Mouse (Mus musculus) hindbrain, embryonic 13.5 days (tissue): ENCODE data around the gene Ddb2. TPM values are rescaled to one million over a fixed set of nuclear protein-coding genes. Genes with fewer than 3 reads are reported as not detected.

Experiments
- ATAC-seq: fragments of 200-750 bp; cut with Nextera tagmentation; 2 replicates; pipeline ENCODE4 v1.8.0; 2017; ENCODE audit warnings: moderate TSS enrichment; ENCODE audit not compliant: low FRiP score
- H3K27ac ChIP-seq: fragments of 300-500 bp; sonication (generic); 2 replicates; pipeline ENCODE4 v1.5.1; 2015; ENCODE audit warnings: inconsistent platforms, mild to moderate bottlenecking, moderate library complexity
- H3K27me3 ChIP-seq: fragments of 300-500 bp; sonication (generic); 2 replicates; pipeline ENCODE4 v1.6.1; 2015; ENCODE audit warnings: mild to moderate bottlenecking, inconsistent platforms
- H3K36me3 ChIP-seq: fragments of 300-500 bp; sonication (generic); 2 replicates; pipeline ENCODE4 v1.6.1; 2015; ENCODE audit warnings: mild to moderate bottlenecking, inconsistent platforms
- H3K4me1 ChIP-seq: fragments of 300-500 bp; sonication (generic); replicated peaks from 2 replicates; pipeline ENCODE4 v1.6.1; 2015; ENCODE audit warnings: inconsistent platforms
- H3K4me2 ChIP-seq: fragments of 300-500 bp; sonication (generic); 2 replicates; pipeline ENCODE4 v1.6.1; 2015; ENCODE audit warnings: inconsistent platforms, mild to moderate bottlenecking, moderate library complexity
- H3K4me3 ChIP-seq: fragments of 300-500 bp; sonication (generic); 2 replicates; pipeline ENCODE4 v1.5.1; 2015; ENCODE audit warnings: mild to moderate bottlenecking, inconsistent platforms
- H3K9ac ChIP-seq: fragments of 300-500 bp; sonication (generic); 2 replicates; pipeline ENCODE4 v1.6.1; 2015; ENCODE audit warnings: mild to moderate bottlenecking, inconsistent platforms
- H3K9me3 ChIP-seq: fragments of 300-500 bp; sonication (generic); 2 replicates; pipeline ENCODE4 v1.6.1; 2016; ENCODE audit warnings: inconsistent platforms
- WGBS: fragments of 180-500 bp; shearing (Covaris S2); methylation state at CpG from one replicate; pipeline ENCODE4 v1.1.7; 2015; 5-methylcytosine and 5-hydroxymethylcytosine counted together
- polyA plus RNA-seq: library from polyadenylated mRNA; unstranded; fragments of >200 nt; fragmentation: Nextera tagmentation; extraction: Ambion mirVana; gene quantifications from 2 replicates; pipeline ENCODE4 v1.2.1, GENCODE M21; 2015

Ddb2 gene
- polyA plus RNA-seq, 1 experiment from 2014 or later: 14.1 TPM

DNA sequence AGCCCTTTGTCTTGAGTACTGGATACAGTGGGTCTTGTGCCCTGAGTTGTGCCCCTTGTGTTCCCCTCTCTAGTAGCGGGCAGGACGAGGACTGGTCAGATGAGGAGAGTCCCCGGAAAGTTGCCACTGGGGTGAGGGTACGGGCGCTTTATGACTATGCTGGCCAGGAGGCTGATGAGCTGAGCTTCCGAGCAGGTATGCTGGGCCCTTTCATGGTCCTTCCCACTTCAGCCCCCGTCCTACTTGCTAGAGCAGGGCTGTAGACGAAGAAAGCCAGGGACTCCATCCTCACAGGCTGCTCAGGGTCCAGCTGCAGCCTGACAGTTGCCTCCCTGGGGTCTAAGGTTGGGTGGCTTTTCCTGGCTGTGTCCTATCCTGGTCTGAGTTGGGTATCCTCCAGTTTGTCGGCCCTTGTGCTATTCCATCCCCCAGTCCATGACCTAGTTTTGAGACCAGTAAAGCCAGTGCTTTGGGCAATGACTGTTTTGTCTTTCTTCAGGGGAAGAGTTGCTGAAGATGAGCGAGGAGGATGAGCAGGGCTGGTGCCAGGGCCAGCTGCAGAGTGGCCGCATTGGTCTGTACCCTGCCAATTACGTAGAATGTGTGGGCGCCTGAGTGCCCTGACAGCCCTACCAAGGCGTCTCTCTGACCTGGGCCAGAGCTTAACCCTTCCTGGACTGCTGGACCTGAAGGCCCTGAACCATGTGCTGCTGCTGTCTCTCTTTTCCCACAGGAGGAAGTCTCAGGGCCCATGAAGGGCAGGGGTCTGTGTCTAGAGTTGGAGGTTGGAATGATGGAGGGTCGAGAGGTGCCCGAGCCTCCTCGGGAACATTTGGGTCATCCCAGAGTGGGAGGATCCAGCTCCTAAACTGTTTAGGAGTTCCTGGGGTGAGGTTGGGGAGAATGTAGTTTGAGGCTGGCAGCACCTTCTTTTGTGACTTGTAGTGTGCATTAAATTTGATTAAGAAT lies 27.2 kb upstream of the Ddb2 start:
- H3K4me3 ChIP-seq: peak overlapping the region; percentile 64
- 0 out of 2 replicates have a peak, but pooled peaks have one; percentile 1 for ATAC-seq
- 87% methylated on average over 17 of the region's 17 CpGs for WGBS

DNA sequence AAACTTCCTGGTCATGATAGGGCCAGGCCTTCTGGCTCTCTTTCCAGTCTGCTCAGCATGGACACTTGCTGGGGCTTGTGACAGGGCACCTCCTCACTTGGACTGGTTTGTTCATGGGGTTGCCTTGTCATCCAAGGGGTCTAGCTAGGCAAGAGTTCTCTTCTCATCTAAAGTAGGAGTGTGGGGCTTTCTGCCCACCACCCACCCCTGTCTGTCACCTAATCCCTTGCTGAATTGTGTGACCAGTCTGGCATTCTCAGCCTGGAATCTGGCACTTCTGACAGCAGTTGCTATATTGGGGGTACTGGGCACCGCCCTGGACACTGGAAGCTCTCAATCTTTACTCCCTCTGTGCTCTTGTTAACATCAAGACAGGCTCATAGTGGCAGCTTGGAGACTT lies 22.7 kb upstream of the Ddb2 start:
- Histone ChIP-seq H3K27me3 (peaks cover 35% of the 10 kb centered on the region), H3K4me3 (no peak overlapping the region), H3K4me1 (peaks cover 47% of the 10 kb centered on the region), H3K36me3 (no peaks in the 10 kb centered on the region), H3K9me3 (no peaks in the 10 kb centered on the region), H3K27ac (no peak overlapping the region), H3K9ac (no peak overlapping the region), H3K4me2 (no peak overlapping the region)
- WGBS: 96% methylated on average over 1 of the region's 1 CpGs
- ATAC-seq: no peak

More for the DNA sequence above, 27.2 kb upstream of the Ddb2 start:
- Histone ChIP-seq H3K4me1 (peaks cover 22% of the 10 kb centered on the region), H3K4me2 (peak overlapping the region; percentile 78), H3K9ac (peak overlapping the region; percentile 89), H3K27ac (peak overlapping the region; percentile 96), H3K9me3 (no peaks in the 10 kb centered on the region), H3K36me3 (peaks cover 22% of the 10 kb centered on the region), H3K27me3 (no peaks in the 10 kb centered on the region)

DNA sequence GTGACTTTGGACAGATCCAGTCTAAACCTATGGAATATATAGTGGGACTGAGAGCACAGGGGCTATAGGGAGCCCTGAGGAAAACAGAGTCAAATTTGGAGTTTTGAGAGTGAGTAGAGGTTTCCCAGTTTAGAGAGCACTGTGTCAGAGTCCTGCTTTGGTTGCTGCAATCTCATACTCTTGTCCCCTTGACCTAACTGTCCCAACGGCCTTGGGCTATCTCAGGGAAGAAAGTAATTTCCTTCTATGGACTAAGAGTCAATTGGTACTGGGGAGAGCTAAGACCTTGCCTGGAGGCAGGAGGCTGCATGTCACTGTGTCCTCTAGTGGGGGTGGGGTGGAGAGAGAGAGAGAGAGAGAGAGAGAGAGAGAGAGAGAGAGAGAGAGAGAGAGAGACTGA lies 22.0 kb upstream of the Ddb2 start:
- WGBS: 64% methylated on average over 1 of the region's 1 CpGs
- H3K9me3 ChIP-seq: no peaks in the 10 kb centered on the region
- H3K9ac ChIP-seq: no peak overlapping the region
- H3K27me3 ChIP-seq: peaks cover 42% of the 10 kb centered on the region
- H3K4me1 ChIP-seq: peaks cover 44% of the 10 kb centered on the region
- H3K27ac ChIP-seq: no peak overlapping the region
- H3K4me2 ChIP-seq: peak overlapping the region; percentile 97
- H3K4me3 ChIP-seq: no peak overlapping the region
- ATAC-seq: no peak
- H3K36me3 ChIP-seq: no peaks in the 10 kb centered on the region

DNA sequence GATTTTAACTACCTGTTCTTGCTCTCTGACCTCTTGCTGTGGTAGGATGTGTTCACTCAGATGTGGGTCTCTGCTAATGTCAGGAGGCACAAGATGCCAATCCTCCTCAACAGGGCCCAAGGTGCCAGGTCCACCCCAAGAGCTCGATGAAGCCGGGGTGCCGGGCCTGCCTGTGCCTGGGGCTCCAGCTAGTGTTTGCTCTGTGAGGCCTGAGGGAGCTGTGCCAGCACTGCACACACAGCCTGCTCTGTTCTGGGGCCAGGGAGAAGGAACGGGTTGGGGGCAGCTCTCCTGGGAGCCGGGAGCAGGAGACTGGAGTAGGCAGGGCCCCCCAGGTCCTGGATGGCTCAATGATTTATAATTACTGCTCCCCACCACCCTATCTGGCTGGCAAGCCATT lies 21.3 kb upstream of the Ddb2 start:
- Histone ChIP-seq H3K4me2 (peak overlapping the region; percentile 97), H3K36me3 (no peaks in the 10 kb centered on the region), H3K9me3 (no peaks in the 10 kb centered on the region), H3K4me1 (peaks cover 44% of the 10 kb centered on the region), H3K27me3 (peaks cover 48% of the 10 kb centered on the region), H3K9ac (peak overlapping the region; percentile 72; the same call in 1 of the 2 replicates), H3K4me3 (peak overlapping the region; percentile 53), H3K27ac (peak overlapping the region; percentile 10; the same call in 1 of the 2 replicates)
- WGBS: 63% methylated on average over 5 of the region's 5 CpGs
- 0 out of 2 replicates have a peak, but pooled peaks have one; percentile 26 for ATAC-seq

DNA sequence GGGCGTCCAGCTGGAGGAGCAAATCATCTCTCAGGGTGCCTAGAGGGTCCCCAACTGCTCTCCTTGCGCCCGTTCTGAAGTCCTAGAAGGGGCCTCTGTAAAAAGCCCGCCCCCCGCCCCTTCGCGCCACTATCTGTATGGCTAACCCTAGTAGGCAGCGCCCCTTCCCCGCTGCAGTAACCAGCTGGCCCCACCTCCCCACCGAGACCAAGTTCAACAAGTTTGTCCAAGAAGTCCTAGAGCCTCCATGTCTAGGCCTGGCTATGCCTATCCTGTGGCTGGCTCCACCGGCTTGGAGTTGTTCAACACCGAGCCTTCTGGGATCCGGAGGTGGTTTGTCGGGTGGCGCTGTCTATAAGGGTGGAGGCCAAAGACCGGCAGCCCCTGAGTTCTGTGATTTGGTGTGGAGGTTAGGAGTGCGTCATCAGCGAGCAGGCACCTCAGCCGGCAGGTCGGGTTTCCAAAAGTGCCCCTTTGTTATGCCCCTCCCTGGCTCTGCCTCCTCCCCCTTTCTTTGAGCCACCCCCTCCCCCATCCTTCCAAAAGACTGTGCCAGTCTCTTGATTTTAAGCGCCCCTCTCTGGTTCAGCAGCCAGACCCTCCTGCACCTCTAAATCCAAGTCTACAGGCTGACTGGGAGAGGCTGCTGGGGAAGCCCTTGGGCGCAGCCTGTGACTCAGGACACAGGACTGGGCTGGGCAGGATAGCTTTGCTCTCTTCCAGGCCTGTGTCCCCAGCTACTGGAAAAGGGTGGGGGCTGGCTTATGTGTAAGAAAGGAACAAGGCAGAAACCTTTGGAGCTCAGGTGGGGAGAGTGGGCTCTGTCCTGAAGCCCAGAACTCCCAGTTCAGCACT lies 20.6 kb upstream of the Ddb2 start:
- Histone ChIP-seq H3K4me1 (peaks cover 44% of the 10 kb centered on the region), H3K4me2 (peak overlapping the region; percentile 97), H3K27ac (peak overlapping the region; percentile 10; the same call in 1 of the 2 replicates), H3K9me3 (no peaks in the 10 kb centered on the region), H3K4me3 (peak overlapping the region; percentile 53), H3K27me3 (peaks cover 55% of the 10 kb centered on the region), H3K9ac (peak overlapping the region; percentile 72), H3K36me3 (no peaks in the 10 kb centered on the region)
- ATAC-seq: peak; percentile 49
- 1% methylated on average over 22 of the region's 22 CpGs for WGBS

DNA sequence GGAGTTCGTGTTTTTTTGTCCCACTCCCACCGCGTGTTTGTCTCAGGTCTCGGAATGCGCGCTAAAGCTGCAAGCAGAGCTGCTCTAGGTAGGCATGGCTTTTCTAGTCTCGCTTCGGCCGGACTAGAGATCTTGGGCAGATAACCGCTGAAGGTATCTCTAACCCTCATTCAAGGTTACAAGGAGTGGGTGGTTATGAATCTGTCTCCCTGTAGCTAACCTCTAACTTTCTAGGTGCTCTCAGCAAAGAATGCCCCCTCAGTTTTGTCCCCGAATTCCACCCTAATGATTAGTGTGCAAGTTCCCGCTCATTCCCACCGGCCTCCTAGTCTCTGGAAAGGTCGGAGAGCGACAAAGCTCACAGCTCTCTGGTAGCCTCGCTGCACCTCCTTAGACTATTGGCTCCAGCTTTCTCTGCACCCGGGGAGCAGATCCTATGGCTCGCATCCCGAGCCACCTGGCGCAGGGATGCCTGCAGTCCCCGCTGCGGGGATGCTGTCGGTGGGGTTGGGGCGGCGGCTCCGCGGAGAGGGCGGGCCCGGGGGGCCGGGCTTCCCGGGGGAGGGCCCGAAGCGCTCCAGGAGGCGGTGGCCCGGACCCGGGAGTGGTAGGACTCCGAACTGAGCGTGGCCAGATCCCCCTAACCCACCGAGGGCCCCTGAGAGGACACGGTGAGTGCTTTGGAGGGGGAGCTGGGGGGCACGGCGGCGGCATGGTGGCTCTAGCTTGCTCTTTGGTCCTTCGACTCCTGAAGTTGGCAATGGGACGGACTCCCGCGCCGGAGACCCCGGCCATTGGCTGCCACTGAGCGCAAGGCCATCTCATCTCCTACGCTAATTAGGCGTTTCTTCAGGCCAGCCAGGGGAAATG lies 19.7 kb upstream of the Ddb2 start:
- Histone ChIP-seq H3K27ac (no peak overlapping the region), H3K9me3 (no peaks in the 10 kb centered on the region), H3K4me2 (peak overlapping the region; percentile 97), H3K4me1 (peaks cover 44% of the 10 kb centered on the region), H3K4me3 (peak overlapping the region; percentile 53), H3K9ac (peak overlapping the region; percentile 72), H3K27me3 (peaks cover 58% of the 10 kb centered on the region), H3K36me3 (no peaks in the 10 kb centered on the region)
- peak; percentile 36 for ATAC-seq
- WGBS: 0% methylated on average over 52 of the region's 52 CpGs

DNA sequence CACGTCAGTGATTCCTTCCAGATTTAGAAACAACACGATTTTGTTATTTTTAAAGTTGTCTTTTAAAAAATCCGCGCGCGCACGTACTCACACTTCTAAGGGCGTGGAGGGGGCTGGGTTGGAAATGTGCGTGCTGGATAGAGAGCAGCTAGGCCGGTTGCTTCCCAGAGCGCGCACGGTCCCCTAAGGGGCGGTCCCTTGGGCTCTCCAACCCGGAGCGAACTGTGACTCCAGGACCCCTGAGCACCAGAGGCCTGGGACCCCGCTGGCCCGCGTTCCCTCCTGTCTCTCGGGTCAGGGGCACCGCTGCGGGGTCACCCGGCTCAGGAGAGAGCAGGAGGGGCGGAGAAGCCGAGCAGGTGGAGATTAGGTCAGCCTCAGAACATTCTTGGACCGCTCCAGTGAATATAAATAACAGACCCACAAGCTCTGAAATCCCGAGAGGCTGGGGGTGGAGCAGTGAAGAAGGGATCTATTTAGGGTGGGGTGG lies 18.9 kb upstream of the Ddb2 start, which contains the start of gene Pacsin3:
TSS of gene Pacsin3 (plus strand) at position 294 of the 490 bp plus-strand sequence.
- Histone ChIP-seq H3K27ac (no peak within 1 kb of the TSS), H3K9ac (peak within 1 kb of the TSS; percentile 72), H3K4me1 (peaks cover 44% of the 10 kb centered on the region), H3K4me2 (peak within 1 kb of the TSS; percentile 97), H3K9me3 (no peaks in the 10 kb centered on the region), H3K4me3 (peak within 1 kb of the TSS; percentile 53), H3K27me3 (peaks cover 58% of the 10 kb centered on the region), H3K36me3 (no peaks in the 10 kb centered on the region)
- ATAC-seq: 0 out of 2 replicates have a peak, but pooled peaks have one; percentile 17
- under 1% methylated on average over 27 of the region's 27 CpGs for WGBS

DNA sequence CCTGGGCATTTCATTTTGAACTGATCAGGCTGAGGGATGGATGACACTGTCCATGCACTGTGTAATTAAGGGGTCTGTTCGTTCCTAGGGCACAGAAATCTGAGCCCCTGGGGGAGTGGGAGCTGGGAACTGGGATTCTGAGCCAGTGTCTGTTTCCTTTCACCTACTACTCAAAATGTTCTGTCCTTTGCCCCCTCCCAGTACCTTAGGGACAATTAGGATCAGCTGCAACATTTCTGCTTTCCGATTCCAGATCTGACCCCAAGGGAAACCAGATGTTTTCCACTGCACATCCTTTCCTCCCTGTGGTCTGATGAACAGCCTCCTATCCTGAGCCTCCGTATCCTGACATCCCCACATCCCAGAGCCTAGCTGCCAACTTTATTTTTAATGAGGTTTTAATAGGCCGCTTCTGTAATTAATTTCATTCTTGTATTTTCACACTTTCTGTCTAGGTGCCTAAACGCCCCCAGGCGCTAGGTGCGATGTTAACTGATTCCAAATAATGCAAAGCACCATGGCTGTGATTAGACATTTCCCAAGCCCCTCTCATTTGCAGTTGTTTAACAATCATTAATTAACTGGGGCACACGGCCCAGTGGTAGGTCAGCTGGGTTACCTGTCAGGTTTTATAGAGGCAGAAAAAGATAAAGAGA lies 18.1 kb upstream of the Ddb2 start:
- 21% methylated on average over 8 of the region's 8 CpGs for WGBS
- Histone ChIP-seq H3K4me3 (no peak overlapping the region), H3K36me3 (no peaks in the 10 kb centered on the region), H3K9me3 (no peaks in the 10 kb centered on the region), H3K4me2 (peak overlapping the region; percentile 97), H3K27me3 (peaks cover 58% of the 10 kb centered on the region), H3K27ac (no peak overlapping the region), H3K4me1 (peaks cover 44% of the 10 kb centered on the region), H3K9ac (no peak overlapping the region)
- ATAC-seq: no peak

DNA sequence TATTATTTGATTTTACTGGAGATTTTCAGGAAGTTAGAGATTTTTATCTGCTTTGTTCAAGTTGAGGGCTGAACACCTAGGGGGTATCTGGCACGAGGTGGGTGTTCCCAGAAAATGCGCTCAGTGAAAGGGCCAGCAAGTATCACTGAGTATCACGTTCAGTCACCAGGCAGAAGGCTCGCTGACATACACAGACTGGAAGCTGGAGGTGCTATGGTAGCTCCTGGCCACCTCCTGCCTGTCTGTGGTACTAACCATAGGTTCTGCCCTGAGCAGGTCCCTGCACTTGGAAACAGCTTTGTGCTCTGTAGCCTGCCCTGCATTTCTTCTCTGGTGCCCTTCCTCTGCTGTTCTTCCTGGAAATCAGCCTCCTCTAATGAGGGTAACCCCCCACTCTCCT lies 15.7 kb upstream of the Ddb2 start:
- Histone ChIP-seq H3K4me2 (no peak overlapping the region), H3K9ac (no peak overlapping the region), H3K36me3 (no peaks in the 10 kb centered on the region), H3K27me3 (peaks cover 49% of the 10 kb centered on the region), H3K4me1 (peaks cover 34% of the 10 kb centered on the region), H3K27ac (no peak overlapping the region), H3K4me3 (no peak overlapping the region), H3K9me3 (no peaks in the 10 kb centered on the region)
- WGBS: 60% methylated on average over 4 of the region's 4 CpGs
- ATAC-seq: no peak

DNA sequence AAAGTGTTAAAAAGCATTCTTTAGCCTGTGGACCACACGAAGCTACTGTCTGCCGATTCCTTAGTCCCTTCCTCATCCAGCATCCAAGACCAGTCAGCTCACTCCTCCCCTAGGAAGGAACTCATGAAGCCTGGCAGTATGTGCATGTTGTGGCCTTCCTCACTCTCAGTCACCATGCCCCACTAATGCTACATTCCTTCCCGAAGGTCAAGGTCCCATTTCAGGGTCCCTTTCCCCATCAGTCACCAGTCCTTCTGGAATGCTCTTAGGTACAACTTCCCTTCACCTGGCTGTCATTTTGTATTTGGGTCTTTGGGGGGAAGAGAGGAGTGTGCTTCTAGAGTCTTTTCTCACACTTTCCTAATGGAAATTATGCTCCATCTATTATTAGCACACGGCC lies 15.2 kb upstream of the Ddb2 start:
- Histone ChIP-seq H3K27me3 (peaks cover 44% of the 10 kb centered on the region), H3K4me2 (no peak overlapping the region), H3K27ac (no peak overlapping the region), H3K9me3 (no peaks in the 10 kb centered on the region), H3K4me3 (no peak overlapping the region), H3K36me3 (no peaks in the 10 kb centered on the region), H3K4me1 (peaks cover 28% of the 10 kb centered on the region), H3K9ac (no peak overlapping the region)
- no peak for ATAC-seq
- 81% methylated on average over 4 of the region's 4 CpGs for WGBS

DNA sequence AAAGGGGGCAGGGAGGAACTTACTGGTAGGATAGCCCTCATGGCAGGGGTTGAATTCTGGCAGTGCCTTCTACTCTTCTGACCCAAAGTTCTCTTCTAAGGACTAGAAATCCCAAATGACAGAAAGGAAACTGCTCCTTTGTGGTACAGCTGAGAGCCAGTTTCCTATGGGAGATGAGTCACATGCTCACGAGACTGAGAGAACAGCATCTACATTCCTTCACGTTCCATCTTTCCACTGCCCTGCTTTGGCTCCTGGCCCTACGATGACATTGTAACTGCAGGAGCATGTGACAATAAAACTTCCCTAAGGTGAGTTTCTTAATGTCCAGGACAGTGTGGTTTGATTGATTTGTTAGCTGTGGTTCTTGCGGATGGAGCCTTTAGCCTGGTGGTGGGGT lies 11.6 kb upstream of the Ddb2 start:
- H3K27me3 ChIP-seq: peaks cover 11% of the 10 kb centered on the region; the same call in 1 of the 2 replicates

More for the DNA sequence above, 11.6 kb upstream of the Ddb2 start:
- Histone ChIP-seq H3K9ac (no peak overlapping the region), H3K36me3 (no peaks in the 10 kb centered on the region), H3K27ac (no peak overlapping the region), H3K4me2 (no peak overlapping the region), H3K4me1 (peaks cover 3% of the 10 kb centered on the region; the same call in 1 of the 2 replicates), H3K4me3 (no peak overlapping the region), H3K9me3 (no peaks in the 10 kb centered on the region)
- 91% methylated on average over 4 of the region's 4 CpGs for WGBS
- ATAC-seq: no peak
